Comparison of ENCODE assay signal across 7 mouse cellular contexts in the genomic region with DNA sequence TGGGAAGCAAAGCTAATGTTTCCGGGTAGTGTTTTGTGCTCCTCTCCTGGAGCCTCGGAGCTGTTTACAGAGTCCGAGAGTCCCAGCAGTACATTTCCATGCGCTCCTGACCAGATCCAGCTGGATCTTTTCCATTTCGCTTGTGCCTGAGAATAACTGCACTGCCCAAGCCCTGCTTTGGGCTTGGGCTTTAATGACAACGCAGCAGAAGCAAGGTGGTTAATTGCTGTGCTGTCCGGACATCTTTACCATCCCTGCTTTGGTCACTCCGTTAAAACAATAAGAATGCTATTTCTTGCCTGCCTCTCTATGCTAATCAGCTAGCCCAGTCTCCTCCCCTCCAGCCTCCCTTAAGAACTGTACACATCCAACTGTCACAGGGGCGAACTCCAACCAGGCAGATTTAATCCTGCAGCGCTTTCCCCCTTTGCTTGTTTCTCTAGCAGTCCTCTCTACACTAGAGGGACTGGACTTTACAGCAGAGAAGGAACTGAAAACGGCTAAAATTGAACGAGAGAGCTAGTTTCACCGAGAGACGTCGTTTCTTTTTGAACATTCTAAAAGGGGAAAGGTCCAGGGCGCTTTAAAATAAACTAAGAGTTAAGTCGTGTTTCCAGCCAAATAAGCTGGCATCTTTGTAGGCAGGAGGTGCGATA. TPM values are rescaled to one million over a fixed set of nuclear protein-coding genes. Genes with fewer than 3 reads are reported as not detected.
A peak's percentile ranks its signal among the peaks of the same experiment; 100 is the strongest.
DNase-seq lines count a peak whose midpoint lies in the region; ATAC-seq lines count a peak whose summit lies in the region.

A gene (plus strand): TSS at position 377 of the 656 bp plus-strand sequence.

- DNase-seq in neural tube, embryonic 10.5 days (ENCODE audit: extremely low spot score, low spot score), result no peak
- DNase-seq in cerebellum, postnatal 36 days, result peak; percentile 5 to 30
- peak; percentile 75 for DNase-seq in kidney, adult 18-20 months
- no peak for DNase-seq in liver, embryonic 11.5 days (ENCODE audit: low spot score)
- peak; percentile 12 for DNase-seq in skeletal muscle tissue, adult 2 months (ENCODE audit: low read depth, low spot score)
- DNase-seq in thymus, postnatal 14 days, result no peak

- H3K4me1 ChIP-seq in neural tube, embryonic 12.5 days, result no peaks in the 10 kb centered on the region
- no peaks in the 10 kb centered on the region for H3K4me1 ChIP-seq in liver, embryonic 11.5 days (replicated peaks; ENCODE audit: control insufficient read depth, insufficient read depth, low read length)

- ATAC-seq in neural tube, embryonic 12.5 days (ENCODE audit: low FRiP score, low read depth), result no peak
- ATAC-seq in liver, embryonic 11.5 days (replicated peaks; ENCODE audit: low FRiP score), result no peak

- peak within 1 kb of the TSS; percentile 16; the same call in 1 of the 2 replicates for H3K4me2 ChIP-seq in neural tube, embryonic 12.5 days (replicated peaks)
- peak within 1 kb of the TSS; percentile 45 for H3K4me2 ChIP-seq in liver, embryonic 11.5 days

- no peaks in the 10 kb centered on the region for H3K36me3 ChIP-seq in neural tube, embryonic 12.5 days
- no peaks in the 10 kb centered on the region for H3K36me3 ChIP-seq in liver, embryonic 11.5 days (ENCODE audit: control insufficient read depth, insufficient read depth, low read length)

- 72% methylated on average over 18 of the region's 18 CpGs for WGBS in neural tube, embryonic 12.5 days
- 63% methylated on average over 18 of the region's 18 CpGs for WGBS in liver, embryonic 11.5 days

- H3K27ac ChIP-seq in neural tube, embryonic 12.5 days, result no peak within 1 kb of the TSS
- H3K27ac ChIP-seq in liver, embryonic 11.5 days (ENCODE audit: low read depth, low read length), result no peak within 1 kb of the TSS

- H3K4me3 ChIP-seq in neural tube, embryonic 12.5 days, result no peak within 1 kb of the TSS
- peak within 1 kb of the TSS; percentile 17; the same call in 1 of the 2 replicates for H3K4me3 ChIP-seq in liver, embryonic 11.5 days (ENCODE audit: low read depth, low read length)

- no peaks in the 10 kb centered on the region for H3K27me3 ChIP-seq in neural tube, embryonic 12.5 days (replicated peaks)
- no peaks in the 10 kb centered on the region; the same call in 1 of the 2 replicates for H3K27me3 ChIP-seq in liver, embryonic 11.5 days (replicated peaks; ENCODE audit: control insufficient read depth, insufficient read depth, low read length)

- H3K9me3 ChIP-seq in neural tube, embryonic 12.5 days, result no peaks in the 10 kb centered on the region
- H3K9me3 ChIP-seq in liver, embryonic 11.5 days (ENCODE audit: control insufficient read depth, low read length), result no peaks in the 10 kb centered on the region

- H3K9ac ChIP-seq in neural tube, embryonic 12.5 days, result no peak within 1 kb of the TSS
- H3K9ac ChIP-seq in liver, embryonic 11.5 days (ENCODE audit: low read depth, low read length), result no peak within 1 kb of the TSS

RNA-seq across cellular contexts. Expression of the gene that starts here (rescaled TPM):
- polyA plus RNA-seq in neural tube, embryonic 12.5 days (2016; fragmentation: Nextera tagmentation; extraction: Ambion mirVana), result 3.0 and 3.6 TPM in 2 replicates
- polyA plus RNA-seq in liver, embryonic 11.5 days (2014; fragmentation: Nextera tagmentation; extraction: Ambion mirVana), result 0.06 and 0.27 TPM in 2 replicates

Comparison
In these comparisons a context has a peak if more than half of its experiments do, and no peak if none do; other contexts are left out.
1. DNase-seq: peak in cerebellum, postnatal 36 days (2 of 2), kidney, adult 18-20 months (single experiment) and skeletal muscle tissue, adult 2 months (single experiment); none in neural tube, embryonic 10.5 days (single experiment), liver, embryonic 11.5 days (single experiment) and thymus, postnatal 14 days (single experiment).